Mouse (Mus musculus) myocyte (in vitro differentiated cells): ENCODE measurements at regions not wholly inside any gene's neighbourhood (a gene's known extent, or its start where the extent isn't known, plus 50 kb on each side); places are given as distances from the start of the nearest gene placed in this dataset.

ENCODE experiments used
- CEBPB ChIP-seq: IDR thresholded peaks from 2 replicates; pipeline ENCODE4 v1.6.1; 2011; ENCODE audit warnings: mild to moderate bottlenecking, moderate library complexity; ENCODE audit not compliant: poor library complexity, insufficient read depth, severe bottlenecking
- E2F4 ChIP-seq: IDR thresholded peaks from one replicate; pipeline ENCODE4 v1.6.1; 2011; ENCODE audit warnings: mild to moderate bottlenecking, control low read depth, moderate library complexity; ENCODE audit not compliant: insufficient read depth
- MAX ChIP-seq: IDR thresholded peaks from one replicate; pipeline ENCODE4 v1.6.1; 2011; ENCODE audit warnings: low read depth, mild to moderate bottlenecking, control low read depth
- POLR2AphosphoS2 ChIP-seq: IDR thresholded peaks from one replicate; pipeline ENCODE4 v1.6.1; 2011; ENCODE audit warnings: low read depth, control low read depth; ENCODE audit not compliant: insufficient read length
- REST ChIP-seq: IDR thresholded peaks from one replicate; pipeline ENCODE4 v1.6.1; 2011; ENCODE audit warnings: mild to moderate bottlenecking, control low read depth, moderate library complexity; ENCODE audit not compliant: insufficient read depth, insufficient read length

DNA sequence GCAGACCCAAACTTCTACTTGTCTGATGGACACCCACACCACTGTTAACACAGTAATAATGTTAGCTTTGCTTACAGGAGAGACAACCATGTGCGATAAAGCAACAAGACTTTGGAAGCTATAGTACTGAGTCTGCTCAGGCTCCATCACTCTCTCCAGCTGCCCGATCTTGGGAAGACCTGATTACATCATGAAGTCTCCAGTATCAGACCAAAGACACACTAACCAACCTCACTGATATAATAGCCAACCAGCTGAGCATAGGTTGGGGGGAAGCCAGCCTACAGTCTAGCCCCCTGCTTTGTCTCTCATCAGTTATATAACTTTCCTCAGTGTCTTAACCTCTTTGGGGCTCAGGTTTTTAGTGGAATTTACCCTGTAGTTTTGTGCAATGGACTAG lies 51.9 kb upstream of the Cdyl start:
- TF ChIP-seq E2F4 (no peak), POLR2AphosphoS2 (no peak), REST (no peak), CEBPB (no peak), MAX (no peak)
